Mouse (Mus musculus) telencephalon, adult 2 months (tissue): ENCODE data around the gene Ube2e1.
"Not testable (repeated sequence)": the region's sequence is repeated elsewhere in the genome, so short reads cannot be mapped to it uniquely, and the experiment has no call there.

Experiments
- DNase-seq: peaks from one replicate; pipeline ENCODE4 v3.0.0-alpha.2; 2011; ENCODE audit warnings: low read depth, low spot score

Ube2e1 gene

DNA sequence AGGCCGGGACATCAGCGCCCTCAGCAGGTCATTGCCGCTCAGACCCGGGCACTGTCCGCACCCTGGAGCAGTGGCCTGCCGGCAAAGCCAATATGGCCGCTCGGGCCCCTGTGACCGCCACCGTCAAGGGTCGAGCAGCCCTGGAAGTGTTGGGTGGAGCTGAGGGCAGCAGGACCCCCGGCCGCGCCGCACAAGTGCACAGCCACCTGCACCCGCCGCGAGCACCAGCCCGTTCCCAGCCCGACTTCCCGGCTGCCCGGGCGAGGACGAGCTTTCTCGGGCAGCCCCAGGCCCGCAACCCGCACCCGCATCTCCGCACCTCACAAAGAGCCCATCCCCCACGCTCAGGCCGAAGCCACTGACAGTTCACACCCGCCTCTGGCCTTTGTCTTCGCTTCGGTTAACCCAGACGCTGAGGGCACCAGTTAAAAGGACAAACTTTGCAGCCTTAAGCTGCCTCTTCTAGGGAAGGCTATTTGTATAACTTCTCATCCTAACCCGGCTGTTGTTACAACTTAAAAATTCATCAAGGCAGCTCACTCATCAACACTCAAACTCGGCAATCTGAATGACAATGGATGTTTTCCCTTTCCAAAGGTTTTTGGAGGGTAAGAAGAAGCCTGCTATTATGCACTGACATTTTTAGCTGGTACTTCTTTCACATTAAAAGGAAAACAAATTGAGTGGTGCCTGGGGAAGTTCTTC lies 4.5 kb downstream of the Ube2e1 start:
- no peak for DNase-seq

DNA sequence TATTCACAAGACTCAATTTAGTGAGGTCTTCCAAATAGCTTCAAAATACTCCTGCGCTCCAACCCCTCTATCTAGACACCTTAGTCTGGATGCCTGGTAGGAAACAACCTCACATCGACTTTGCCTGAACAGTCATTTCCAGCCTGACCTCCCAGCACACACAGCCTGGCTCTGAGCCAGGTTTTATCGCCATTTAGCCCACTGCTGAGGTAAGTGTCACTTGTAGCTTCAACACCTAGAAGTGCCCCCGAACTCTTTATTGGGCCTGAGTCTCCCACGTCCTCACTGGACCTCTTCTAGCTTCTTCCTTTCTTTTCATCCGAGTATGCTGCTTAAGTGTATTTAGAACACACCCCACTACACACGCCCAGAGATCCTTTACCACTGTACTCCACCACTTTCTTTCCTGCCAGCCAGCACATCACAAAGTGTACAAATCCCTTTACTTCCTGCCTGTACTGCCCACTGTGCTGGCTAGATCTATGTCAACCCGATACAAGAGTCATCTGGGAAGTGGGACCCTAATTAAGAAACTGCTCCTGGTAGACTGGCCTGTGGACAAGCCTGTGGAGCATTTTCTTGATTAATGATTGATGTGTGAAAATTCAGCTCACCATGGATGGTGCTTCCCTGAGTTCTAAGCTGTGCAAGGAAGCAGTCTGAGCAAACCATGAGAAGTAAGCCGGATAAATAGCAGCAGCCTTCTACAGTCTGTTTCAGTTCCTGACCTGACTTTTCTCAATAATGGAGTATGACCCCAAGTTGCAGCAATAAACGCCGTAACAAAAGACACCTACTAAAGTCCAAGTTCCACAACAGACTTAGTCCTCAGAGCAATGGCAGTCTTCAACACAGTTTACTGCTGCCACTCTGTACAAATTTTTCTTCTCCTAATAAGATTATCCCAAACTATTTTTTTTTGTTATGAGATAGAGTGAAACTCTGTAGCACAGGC lies 13.9 kb downstream of the Ube2e1 start:
- DNase-seq = no peak

- DNase-seq = no peak
Observed at GRCm38 (mm10) chr14:18304165-18304564, 27.5 kb downstream of the Ube2e1 start.

DNA sequence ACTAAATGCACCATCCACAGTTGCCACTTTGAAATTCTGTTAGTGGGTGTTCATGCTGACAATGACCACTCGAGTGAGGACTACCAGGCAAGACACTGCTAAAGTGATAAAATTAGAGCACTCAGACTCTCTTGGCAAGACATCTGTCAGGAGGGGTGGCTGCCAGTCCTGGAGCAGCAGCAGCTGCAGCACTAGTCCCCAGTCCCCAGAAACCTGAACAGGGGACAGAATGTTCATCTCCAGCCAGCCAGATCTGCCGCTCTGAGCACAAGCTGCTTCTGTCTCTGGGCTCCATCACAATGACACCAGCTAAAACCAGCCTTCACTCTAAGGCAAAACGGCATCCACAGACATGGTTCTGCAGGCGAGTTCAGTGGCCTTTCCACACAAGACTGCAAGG lies 28.4 kb downstream of the Ube2e1 start:
- peak; percentile 47 for DNase-seq

DNA sequence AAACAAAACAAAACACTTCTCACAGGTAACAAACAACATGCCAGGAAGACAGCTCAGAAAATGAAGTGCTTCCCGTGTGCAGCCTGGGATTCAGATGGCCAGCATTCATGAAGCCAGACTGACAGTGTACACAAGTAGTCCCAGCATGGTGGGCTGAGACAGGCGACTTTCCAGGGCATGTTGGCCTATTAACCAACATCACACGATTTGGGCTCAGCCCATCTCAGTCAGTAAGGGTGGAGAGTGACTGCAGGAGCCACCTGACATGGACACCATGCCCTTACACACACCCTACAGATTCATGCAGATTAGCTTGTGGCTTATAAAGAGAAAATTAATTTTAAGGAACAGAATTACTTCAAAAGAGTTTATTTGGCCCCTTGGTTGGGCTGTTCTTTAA lies 28.9 kb downstream of the Ube2e1 start:
- DNase-seq = no peak

DNA sequence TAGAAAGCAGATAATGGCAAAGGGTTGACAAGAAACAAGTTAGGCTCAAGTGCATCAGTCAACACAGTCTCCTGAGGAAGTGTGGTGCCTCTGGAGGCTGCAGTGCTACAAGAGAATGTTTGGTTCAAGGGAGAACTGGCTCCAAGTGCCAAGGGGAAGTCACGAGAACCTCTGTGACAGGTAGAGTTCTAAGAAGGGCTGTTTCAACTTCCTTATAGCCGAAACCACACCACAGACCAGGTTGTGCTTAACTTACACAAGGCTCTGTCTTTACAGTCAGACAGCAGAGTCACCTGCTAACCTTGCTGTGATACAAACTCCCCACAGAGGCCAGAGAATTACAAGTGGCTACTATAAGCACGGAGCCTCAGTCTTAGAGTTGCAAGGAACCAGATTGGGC lies 30.1 kb downstream of the Ube2e1 start:
- no peak for DNase-seq

DNA sequence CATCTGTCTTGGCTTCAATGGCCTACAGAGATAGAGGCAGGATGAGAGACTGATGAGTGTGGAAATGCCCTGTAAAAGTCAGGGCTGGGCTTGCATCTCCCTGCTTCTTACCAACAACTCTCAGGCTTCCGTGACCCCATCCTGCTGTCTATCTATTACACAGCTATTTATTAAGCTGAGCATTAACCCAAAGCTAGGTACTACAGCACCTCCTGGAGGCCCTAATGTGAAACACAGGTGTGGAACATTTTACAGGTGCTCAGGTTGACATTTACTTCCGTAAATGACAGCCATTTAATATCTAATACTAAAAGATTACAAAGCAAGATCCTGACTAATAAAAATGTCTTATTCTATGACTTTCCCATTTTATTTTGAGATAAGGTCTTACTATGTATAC lies 31.0 kb downstream of the Ube2e1 start:
- DNase-seq = no peak

GRCm38 (mm10) chr14:18298874-18299273 lies 32.8 kb downstream of the Ube2e1 start:
- DNase-seq = no peak

GRCm38 (mm10) chr14:18297441-18297840 lies 34.2 kb downstream of the Ube2e1 start:
- no peak for DNase-seq

DNA sequence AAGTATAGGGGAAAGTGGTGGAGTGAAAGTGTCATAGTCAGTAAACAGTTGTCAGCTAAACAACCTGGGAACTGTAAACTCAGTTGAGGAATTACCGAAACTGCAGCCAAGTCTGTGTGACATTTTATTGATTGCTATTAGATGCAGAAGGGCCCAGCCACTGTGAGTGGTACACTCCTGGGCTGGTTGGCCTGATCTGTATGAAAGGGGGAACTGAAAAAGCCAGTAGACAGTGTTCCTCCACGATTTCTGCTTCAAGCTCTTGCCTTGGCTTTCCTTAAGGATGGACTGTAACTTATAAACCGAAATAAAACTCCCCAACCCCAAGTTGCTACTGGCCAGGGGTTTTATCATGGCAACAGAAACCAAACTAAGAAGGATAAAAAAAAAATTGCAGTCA lies 39.1 kb downstream of the Ube2e1 start:
- DNase-seq = no peak

- DNase-seq = peak; percentile 52
Observed at GRCm38 (mm10) chr14:18292111-18292510, 39.5 kb downstream of the Ube2e1 start.

GRCm38 (mm10) chr14:18287391-18287790 lies 44.3 kb downstream of the Ube2e1 start:
- no peak for DNase-seq

DNA sequence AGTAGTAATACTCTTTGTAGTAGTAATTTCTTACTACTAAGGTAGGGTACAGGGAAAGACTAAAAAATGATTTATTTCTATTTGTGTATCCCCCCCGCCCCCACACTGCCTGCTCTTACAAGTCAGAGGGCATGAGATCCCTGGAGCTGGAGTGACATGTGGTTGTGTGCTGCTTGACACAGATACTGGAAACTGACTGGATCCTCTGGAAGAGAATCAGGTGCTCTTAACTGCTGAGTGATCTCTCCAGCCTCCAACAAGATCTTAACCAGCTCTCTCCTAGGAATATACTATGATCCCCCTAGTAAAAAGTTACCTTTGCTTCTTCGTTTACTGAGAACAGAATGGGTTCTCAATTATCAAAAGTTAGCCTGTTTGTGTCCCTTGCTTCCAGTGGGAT lies 45.2 kb downstream of the Ube2e1 start:
- DNase-seq = no peak

GRCm38 (mm10) chr14:18285476-18285875 lies 46.2 kb downstream of the Ube2e1 start:
- DNase-seq = no peak

DNA sequence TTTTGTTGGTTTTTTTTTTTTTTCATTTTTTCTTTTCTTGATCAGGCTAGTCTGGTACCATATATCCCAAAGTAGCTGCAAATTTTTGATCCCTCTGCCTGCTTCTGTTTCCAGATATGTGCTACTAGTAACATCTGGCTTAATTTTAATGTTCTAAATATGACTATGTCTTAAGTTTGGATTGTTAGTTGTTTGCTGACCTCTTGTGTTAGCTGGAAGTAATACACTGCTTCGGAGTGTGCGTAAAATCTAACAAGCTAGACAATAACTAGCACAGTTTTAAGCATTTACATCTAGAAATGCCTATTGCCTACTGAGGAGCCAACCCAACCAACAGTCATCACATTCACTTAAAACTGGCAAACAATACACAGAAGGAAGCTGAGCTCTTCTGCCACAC lies 47.1 kb downstream of the Ube2e1 start:
- no peak for DNase-seq

- no peak for DNase-seq
Observed at GRCm38 (mm10) chr14:18280375-18280774, 51.3 kb downstream of the Ube2e1 start.

GRCm38 (mm10) chr14:18274526-18274925 lies 57.1 kb downstream of the Ube2e1 start:
- no peak for DNase-seq

- no peak for DNase-seq
Observed at GRCm38 (mm10) chr14:18271666-18272065, 60.0 kb downstream of the Ube2e1 start.

- peak; percentile 99 for DNase-seq
Observed at GRCm38 (mm10) chr14:18270529-18271441, 60.9 kb downstream of the Ube2e1 start, which contains the start of the genes Nkiras1 and Rpl15. Gene Nkiras1 (plus strand): TSS chr14:18271136. Gene Rpl15 (minus strand): TSS chr14:18271391.

- DNase-seq = not testable (repeated sequence)
Observed at GRCm38 (mm10) chr14:18269947-18270528, 61.6 kb downstream of the Ube2e1 start.

GRCm38 (mm10) chr14:18263427-18263826 lies 68.2 kb downstream of the Ube2e1 start:
- peak; percentile 35 for DNase-seq
